Mouse (Mus musculus) heart, embryonic 14.5 days (tissue): ENCODE results near the gene Cphx2. TPM values are rescaled to one million over a fixed set of nuclear protein-coding genes. Genes with fewer than 3 reads are reported as not detected.
"Not testable (repeated sequence)": the region's sequence is repeated elsewhere in the genome, so short reads cannot be mapped to it uniquely, and the experiment has no call there.

Source experiments
- ATAC-seq: fragments of 200-750 bp; cut with Nextera tagmentation; 2 replicates; pipeline ENCODE4 v1.8.0; 2017; ENCODE audit warnings: low read depth, moderate TSS enrichment; ENCODE audit not compliant: insufficient number of reproducible peaks, insufficient read depth, low FRiP score
- H3K27ac ChIP-seq, 2 experiments: fragments of 200-500 bp in 1 of 2; fragments of 300-500 bp in 1 of 2; sonication (generic) in 1 of 2; replicated peaks in 1 of 2; 2 replicates each; pipeline ENCODE4 v1.5.1; 2012 to 2014; ENCODE audit warnings: low read depth in 2 of 2, low read length in 2 of 2, control low read depth in 1 of 2, mild to moderate bottlenecking in 1 of 2, mixed read lengths in 1 of 2; ENCODE audit not compliant: control insufficient read depth in 1 of 2, insufficient read depth in 1 of 2
- H3K27me3 ChIP-seq: fragments of 300-500 bp; sonication (generic); 2 replicates; pipeline ENCODE4 v1.6.1; 2014; ENCODE audit warnings: mild to moderate bottlenecking, low read length, control low read depth; ENCODE audit not compliant: control insufficient read depth, insufficient read depth
- H3K36me3 ChIP-seq: fragments of 300-500 bp; sonication (generic); 2 replicates; pipeline ENCODE4 v1.6.1; 2014; ENCODE audit warnings: mild to moderate bottlenecking, control low read depth, low read length, mixed read lengths; ENCODE audit not compliant: control insufficient read depth, insufficient read depth
- H3K4me1 ChIP-seq, 2 experiments: fragments of 200-500 bp in 1 of 2; fragments of 300-500 bp in 1 of 2; sonication (generic) in 1 of 2; 2 replicates each; pipeline ENCODE4 v1.6.1; 2012 to 2014; ENCODE audit warnings: low read length in 2 of 2, control low read depth in 1 of 2, mixed read lengths in 1 of 2; ENCODE audit not compliant: control insufficient read depth in 2 of 2, insufficient read depth in 2 of 2
- H3K4me2 ChIP-seq: fragments of 300-500 bp; sonication (generic); 2 replicates; pipeline ENCODE4 v1.6.1; 2014; ENCODE audit warnings: mild to moderate bottlenecking, low read length
- H3K4me3 ChIP-seq, 2 experiments: fragments of 200-500 bp in 1 of 2; fragments of 300-500 bp in 1 of 2; sonication (generic) in 1 of 2; 2 replicates each; pipeline ENCODE4 v1.5.1; 2012 to 2014; ENCODE audit warnings: low read length in 2 of 2, mild to moderate bottlenecking in 2 of 2, control low read depth in 1 of 2, low read depth in 1 of 2, moderate library complexity in 1 of 2; ENCODE audit not compliant: control insufficient read depth in 1 of 2, insufficient read depth in 1 of 2
- H3K9ac ChIP-seq: fragments of 300-500 bp; sonication (generic); 2 replicates; pipeline ENCODE4 v1.6.1; 2014; ENCODE audit warnings: mild to moderate bottlenecking, low read length
- H3K9me3 ChIP-seq: fragments of 300-500 bp; sonication (generic); 2 replicates; pipeline ENCODE4 v1.6.1; 2016; ENCODE audit warnings: low read length, control low read depth; ENCODE audit not compliant: control insufficient read depth
- WGBS: fragments of 180-500 bp; shearing (Covaris S2); extraction: QIAGEN DNeasy Blood & Tissue Kit; methylation state at CpG from one replicate; pipeline ENCODE4 v1.1.7; 2014; 5-methylcytosine and 5-hydroxymethylcytosine counted together
- polyA plus RNA-seq: library from polyadenylated mRNA; unstranded; fragments of >200 nt; fragmentation: Nextera tagmentation; extraction: Ambion mirVana; gene quantifications from 2 replicates; pipeline ENCODE4 v1.2.1, GENCODE M21; 2014

The Cphx2 gene
- polyA plus RNA-seq, 1 experiment from 2014 or later: not detected

- H3K36me3 ChIP-seq, H3K27ac ChIP-seq, ATAC-seq, H3K4me2 ChIP-seq, H3K4me1 ChIP-seq, H3K9me3 ChIP-seq, H3K4me3 ChIP-seq, H3K27me3 ChIP-seq, H3K9ac ChIP-seq: not testable (repeated sequence)
- no CpG with 5 or more reads among the region's 6 CpGs for WGBS
Observed at GRCm38 (mm10) chr14:26059362-26059761, 22.0 kb upstream of the Cphx2 start.

GRCm38 (mm10) chr14:26066574-26067324 lies 14.6 kb upstream of the Cphx2 start:
- not testable (repeated sequence) for H3K4me2 ChIP-seq, H3K27me3 ChIP-seq, H3K9me3 ChIP-seq, H3K36me3 ChIP-seq, H3K9ac ChIP-seq, H3K4me3 ChIP-seq, H3K27ac ChIP-seq, H3K4me1 ChIP-seq
- peak; percentile 56 for ATAC-seq
- no CpG with 5 or more reads among the region's 44 CpGs for WGBS

DNA sequence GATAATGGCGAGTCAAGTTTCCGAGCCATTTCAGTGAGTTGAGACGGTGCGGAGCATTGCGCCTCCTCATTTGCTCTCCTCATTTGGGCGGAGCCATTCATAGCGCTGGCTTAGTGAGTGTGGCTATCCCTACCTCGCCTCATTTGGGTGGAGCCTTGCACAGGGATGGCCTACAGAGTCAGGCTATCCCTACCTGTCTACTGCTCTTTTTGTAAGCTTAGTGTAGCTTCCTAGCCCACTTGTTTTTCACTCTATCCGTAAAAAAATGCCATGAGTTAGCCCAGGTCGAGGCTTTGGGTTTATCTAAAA lies 14.0 kb upstream of the Cphx2 start, which contains the start of gene Tmem254c:
Gene Tmem254c (minus strand): TSS at position 31 of the 309 bp plus-strand sequence.
- WGBS: no CpG with 5 or more reads among the region's 10 CpGs
- H3K9ac ChIP-seq, H3K27ac ChIP-seq, H3K4me3 ChIP-seq, H3K4me1 ChIP-seq, H3K36me3 ChIP-seq, H3K9me3 ChIP-seq, H3K4me2 ChIP-seq, H3K27me3 ChIP-seq: not testable (repeated sequence)
- peak; percentile 64; the same call in 1 of the 2 replicates for ATAC-seq

DNA sequence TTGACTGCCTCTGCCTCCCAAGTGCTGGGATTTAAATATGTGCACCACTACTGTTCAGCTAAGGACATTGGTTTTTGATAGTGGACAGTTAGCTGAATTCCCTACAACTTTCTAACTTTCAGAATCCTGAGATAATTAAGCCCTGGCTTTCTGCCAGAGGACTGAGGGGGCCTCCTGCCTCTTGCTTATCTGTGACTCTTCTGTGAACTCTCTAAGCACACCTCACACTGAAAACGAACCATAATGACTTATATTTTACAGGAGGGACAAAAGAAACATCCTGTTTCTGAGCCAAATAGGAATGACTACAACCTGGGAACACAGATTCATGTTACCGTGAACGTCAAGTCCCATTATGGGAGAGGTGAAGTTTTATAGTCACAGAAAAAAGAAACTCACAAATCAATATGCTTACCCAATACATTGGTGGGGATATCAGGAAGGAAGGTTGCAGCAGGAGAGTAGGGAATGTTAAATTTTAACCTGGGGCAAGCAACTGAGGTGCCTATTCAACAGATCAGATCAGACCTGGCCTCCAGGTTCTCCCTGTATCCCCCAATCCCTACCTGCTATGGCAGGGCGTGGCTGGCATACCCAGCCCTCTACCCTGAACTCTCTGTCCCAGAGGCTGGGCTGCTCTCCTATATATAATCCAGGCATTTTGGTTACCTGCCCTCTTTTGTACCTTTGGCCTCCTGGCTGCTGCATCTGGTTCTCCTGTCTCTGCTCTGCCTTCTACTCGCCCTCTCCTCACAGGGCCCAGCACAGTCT lies 4.5 kb upstream of the Cphx2 start:
- not testable (repeated sequence) for H3K4me1 ChIP-seq, ATAC-seq
- WGBS: no CpG with 5 or more reads among the region's 5 CpGs

GRCm38 (mm10) chr14:26081997-26082396 lies 681 bp downstream of the Cphx2 start, which contains the start of gene Cphx3:
Gene Cphx3, plus strand, starts transcription at chr14:26082297.
- not testable (repeated sequence) for H3K27me3 ChIP-seq, H3K36me3 ChIP-seq, ATAC-seq, H3K9ac ChIP-seq, H3K9me3 ChIP-seq, H3K4me2 ChIP-seq, H3K27ac ChIP-seq, H3K4me3 ChIP-seq, H3K4me1 ChIP-seq
- WGBS: no CpG with 5 or more reads among the region's 1 CpGs

More for the DNA sequence above, 4.5 kb upstream of the Cphx2 start:
- not testable (repeated sequence) for H3K4me2 ChIP-seq, H3K27ac ChIP-seq, H3K4me3 ChIP-seq, H3K36me3 ChIP-seq, H3K9me3 ChIP-seq, H3K9ac ChIP-seq, H3K27me3 ChIP-seq

GRCm38 (mm10) chr14:26097622-26098021 lies 16.3 kb downstream of the Cphx2 start:
- H3K36me3 ChIP-seq, H3K27me3 ChIP-seq, H3K27ac ChIP-seq, H3K9ac ChIP-seq, H3K9me3 ChIP-seq, H3K4me1 ChIP-seq, H3K4me3 ChIP-seq, H3K4me2 ChIP-seq, ATAC-seq: not testable (repeated sequence)
- no CpG with 5 or more reads among the region's 3 CpGs for WGBS

GRCm38 (mm10) chr14:26118150-26118549 lies 36.8 kb downstream of the Cphx2 start, which contains the start of gene Duxbl2:
Gene Duxbl2, plus strand, starts transcription at chr14:26118349.
- not testable (repeated sequence) for H3K9ac ChIP-seq, ATAC-seq
- WGBS: no CpG with 5 or more reads among the region's 7 CpGs

More at GRCm38 (mm10) chr14:26118150-26118549, 36.8 kb downstream of the Cphx2 start, which contains the start of gene Duxbl2:
- not testable (repeated sequence) for H3K9me3 ChIP-seq, H3K27me3 ChIP-seq, H3K4me3 ChIP-seq, H3K27ac ChIP-seq, H3K4me1 ChIP-seq, H3K36me3 ChIP-seq, H3K4me2 ChIP-seq
